Mouse (Mus musculus): ENCODE results near the gene Tgfa. TPM values are rescaled to one million over a fixed set of nuclear protein-coding genes. Genes with fewer than 3 reads are reported as not detected.

Gene Tgfa
- polyA plus RNA-seq, 1 experiment from 2014 or later: 4.5 TPM

DNA sequence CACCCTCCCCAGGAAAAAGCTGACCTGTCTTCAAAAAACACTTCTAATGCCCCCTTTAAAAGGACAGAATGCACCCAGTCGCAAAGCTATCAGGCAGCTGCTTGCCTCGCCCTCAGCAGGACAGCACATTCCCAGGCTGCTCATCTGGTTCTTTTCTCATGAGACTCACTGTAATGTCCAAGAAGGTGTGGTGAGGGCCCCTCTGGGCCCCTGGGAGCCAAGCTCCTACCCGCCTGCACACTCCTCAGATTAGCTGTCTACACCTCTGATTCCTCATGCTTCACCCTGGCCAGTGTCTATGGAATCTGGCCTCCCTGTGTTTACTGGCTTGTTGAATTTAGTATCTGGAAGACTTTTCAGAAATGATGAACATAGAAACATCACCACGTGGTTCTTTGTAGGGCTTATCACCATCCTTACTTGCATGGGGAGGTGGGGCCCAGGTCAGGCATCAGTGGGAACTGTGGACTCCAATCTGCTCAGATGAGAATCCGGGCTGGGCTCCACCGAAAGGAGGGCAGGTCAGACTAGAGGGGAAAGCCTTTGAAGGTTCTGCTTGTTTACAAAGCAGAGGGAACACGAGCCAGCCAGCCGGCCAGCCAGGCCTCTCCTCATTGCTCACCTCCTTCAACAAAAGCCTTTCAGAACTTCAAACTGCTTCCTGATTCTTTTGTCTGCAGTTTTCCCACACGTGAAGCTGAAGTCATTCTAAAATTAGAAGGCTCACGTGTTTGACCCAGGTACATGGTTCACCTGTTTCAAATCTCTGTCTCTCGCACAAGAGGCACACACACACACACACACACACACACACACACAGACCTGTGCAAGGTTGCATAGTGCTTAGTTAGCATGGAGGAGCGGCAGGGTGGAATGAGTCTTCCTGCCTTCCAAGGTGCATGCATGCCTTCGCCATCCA lies 38.7 kb downstream of the Tgfa start:
- H3K4me3 ChIP-seq (ENCODE audit: control insufficient read depth in 1 of 2, insufficient read depth in 1 of 2, low read depth in 1 of 2, low read length in 2 of 2): no peak overlapping the region
- no peaks in the 10 kb centered on the region for H3K27me3 ChIP-seq (ENCODE audit: control insufficient read depth, insufficient read depth, low read length)
- 37% methylated on average over 13 of the region's 13 CpGs for WGBS
- ATAC-seq (ENCODE audit: insufficient number of reproducible peaks, insufficient read depth, low FRiP score, low read depth): no peak
- H3K4me1 ChIP-seq (ENCODE audit: control insufficient read depth in 2 of 2, insufficient read depth in 2 of 2, low read length in 2 of 2): peaks cover 2 to 10% of the 10 kb centered on the region in 2 experiments; a peak in 3 of 4 replicates
- H3K9me3 ChIP-seq (ENCODE audit: control insufficient read depth, low read length): no peaks in the 10 kb centered on the region
- H3K4me2 ChIP-seq (ENCODE audit: low read length): no peak overlapping the region
- no peak overlapping the region for H3K9ac ChIP-seq (ENCODE audit: low read length)
- H3K36me3 ChIP-seq (ENCODE audit: control insufficient read depth, insufficient read depth, low read length): no peaks in the 10 kb centered on the region
- no peak overlapping the region for H3K27ac ChIP-seq (replicated peaks in 1 of 2; ENCODE audit: control insufficient read depth in 1 of 2, insufficient read depth in 1 of 2, low read depth in 2 of 2, low read length in 2 of 2)

DNA sequence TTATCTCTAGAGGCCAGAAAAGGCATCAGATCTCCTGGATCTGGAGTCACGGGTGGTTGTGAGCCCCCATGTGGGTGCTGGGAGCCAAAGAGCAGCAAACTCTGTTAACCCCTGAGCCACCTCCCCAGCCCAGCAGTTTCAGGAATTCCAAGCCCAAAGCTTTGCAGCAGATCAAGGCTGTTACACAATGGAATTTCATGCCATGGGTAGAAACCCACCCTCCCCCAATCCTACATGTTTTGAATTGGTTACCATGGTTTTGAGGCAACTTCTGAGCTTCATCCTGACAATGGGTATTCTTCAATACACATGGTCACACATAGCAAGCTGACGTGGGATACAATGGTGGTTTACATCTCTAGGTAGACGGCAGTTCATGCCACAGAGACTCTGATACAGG lies 49.8 kb downstream of the Tgfa start:
- H3K4me3 ChIP-seq (ENCODE audit: control insufficient read depth in 1 of 2, insufficient read depth in 1 of 2, low read depth in 1 of 2, low read length in 2 of 2): no peak overlapping the region
- no peak overlapping the region for H3K9ac ChIP-seq (ENCODE audit: low read length)
- H3K27ac ChIP-seq (replicated peaks in 1 of 2; ENCODE audit: control insufficient read depth in 1 of 2, insufficient read depth in 1 of 2, low read depth in 2 of 2, low read length in 2 of 2): no peak overlapping the region
- peaks cover 0 to 2% of the 10 kb centered on the region in 2 experiments; a peak in 1 of 4 replicates for H3K4me1 ChIP-seq (ENCODE audit: control insufficient read depth in 2 of 2, insufficient read depth in 2 of 2, low read length in 2 of 2)
- H3K36me3 ChIP-seq (ENCODE audit: control insufficient read depth, insufficient read depth, low read length): no peaks in the 10 kb centered on the region
- WGBS: 52% methylated on average over 3 of the region's 3 CpGs
- H3K27me3 ChIP-seq (ENCODE audit: control insufficient read depth, insufficient read depth, low read length): no peaks in the 10 kb centered on the region
- no peak overlapping the region for H3K4me2 ChIP-seq (ENCODE audit: low read length)
- ATAC-seq (ENCODE audit: insufficient number of reproducible peaks, insufficient read depth, low FRiP score, low read depth): no peak
- H3K9me3 ChIP-seq (ENCODE audit: control insufficient read depth, low read length): no peaks in the 10 kb centered on the region

DNA sequence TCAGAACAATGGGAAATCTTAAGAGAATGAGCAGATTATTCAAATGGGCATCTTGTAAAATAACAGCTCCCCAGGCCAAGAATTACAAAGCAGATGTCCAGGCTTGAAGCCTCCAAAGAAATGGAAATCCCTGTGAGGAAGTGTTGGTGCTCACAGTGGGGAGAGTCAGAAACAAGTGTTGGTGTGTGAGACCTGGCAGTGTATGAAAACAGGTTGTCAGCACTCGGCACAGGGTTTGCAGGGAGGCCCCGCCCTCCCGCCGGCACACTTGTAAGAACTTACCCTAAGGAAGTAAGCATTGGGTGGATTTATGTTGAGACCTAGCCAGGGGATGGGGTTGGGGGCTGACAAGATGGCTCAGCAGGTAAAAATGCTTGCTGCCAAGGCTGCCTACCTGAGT lies 50.9 kb downstream of the Tgfa start:
- ATAC-seq (ENCODE audit: insufficient number of reproducible peaks, insufficient read depth, low FRiP score, low read depth): no peak
- no peak overlapping the region for H3K4me3 ChIP-seq (ENCODE audit: control insufficient read depth in 1 of 2, insufficient read depth in 1 of 2, low read depth in 1 of 2, low read length in 2 of 2)
- no peak overlapping the region for H3K9ac ChIP-seq (ENCODE audit: low read length)
- H3K27ac ChIP-seq (replicated peaks in 1 of 2; ENCODE audit: control insufficient read depth in 1 of 2, insufficient read depth in 1 of 2, low read depth in 2 of 2, low read length in 2 of 2): no peak overlapping the region
- H3K9me3 ChIP-seq (ENCODE audit: control insufficient read depth, low read length): no peaks in the 10 kb centered on the region
- WGBS: 43% methylated on average over 4 of the region's 4 CpGs
- H3K27me3 ChIP-seq (ENCODE audit: control insufficient read depth, insufficient read depth, low read length): no peaks in the 10 kb centered on the region
- no peaks in the 10 kb centered on the region for H3K36me3 ChIP-seq (ENCODE audit: control insufficient read depth, insufficient read depth, low read length)
- H3K4me1 ChIP-seq (ENCODE audit: control insufficient read depth in 2 of 2, insufficient read depth in 2 of 2, low read length in 2 of 2): peaks cover 0 to 2% of the 10 kb centered on the region in 2 experiments; a peak in 1 of 4 replicates
- H3K4me2 ChIP-seq (ENCODE audit: low read length): no peak overlapping the region

DNA sequence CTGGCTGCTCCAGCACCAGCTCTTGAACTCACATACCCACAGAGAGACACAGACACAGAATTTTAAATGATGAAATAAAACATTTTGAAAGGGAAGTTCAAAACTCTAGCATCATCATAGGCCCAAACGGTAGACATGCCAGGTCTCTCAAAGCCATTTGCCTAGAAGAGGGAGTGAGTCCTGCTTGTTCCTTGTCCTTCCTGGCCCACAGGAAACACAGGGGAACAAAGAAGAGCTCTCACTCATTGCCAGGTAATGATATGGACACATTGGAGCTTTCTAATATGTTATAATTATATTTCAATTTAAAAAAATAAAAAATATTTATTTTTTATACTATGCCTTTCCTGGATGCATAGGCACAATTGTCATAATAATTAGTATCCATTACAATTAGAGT lies 53.5 kb downstream of the Tgfa start:
- Histone ChIP-seq H3K9me3 (ENCODE audit: control insufficient read depth, low read length) (no peaks in the 10 kb centered on the region), H3K27me3 (ENCODE audit: control insufficient read depth, insufficient read depth, low read length) (no peaks in the 10 kb centered on the region), H3K4me2 (ENCODE audit: low read length) (no peak overlapping the region), H3K9ac (ENCODE audit: low read length) (no peak overlapping the region), H3K4me1 (ENCODE audit: control insufficient read depth in 2 of 2, insufficient read depth in 2 of 2, low read length in 2 of 2) (peaks cover 0 to 2% of the 10 kb centered on the region in 2 experiments; a peak in 1 of 4 replicates), H3K4me3 (ENCODE audit: control insufficient read depth in 1 of 2, insufficient read depth in 1 of 2, low read depth in 1 of 2, low read length in 2 of 2) (no peak overlapping the region), H3K36me3 (ENCODE audit: control insufficient read depth, insufficient read depth, low read length) (no peaks in the 10 kb centered on the region), H3K27ac (replicated peaks in 1 of 2; ENCODE audit: control insufficient read depth in 1 of 2, insufficient read depth in 1 of 2, low read depth in 2 of 2, low read length in 2 of 2) (no peak overlapping the region)
- no peak for ATAC-seq (ENCODE audit: insufficient number of reproducible peaks, insufficient read depth, low FRiP score, low read depth)
- 72% methylated on average over 1 of the region's 1 CpGs for WGBS

DNA sequence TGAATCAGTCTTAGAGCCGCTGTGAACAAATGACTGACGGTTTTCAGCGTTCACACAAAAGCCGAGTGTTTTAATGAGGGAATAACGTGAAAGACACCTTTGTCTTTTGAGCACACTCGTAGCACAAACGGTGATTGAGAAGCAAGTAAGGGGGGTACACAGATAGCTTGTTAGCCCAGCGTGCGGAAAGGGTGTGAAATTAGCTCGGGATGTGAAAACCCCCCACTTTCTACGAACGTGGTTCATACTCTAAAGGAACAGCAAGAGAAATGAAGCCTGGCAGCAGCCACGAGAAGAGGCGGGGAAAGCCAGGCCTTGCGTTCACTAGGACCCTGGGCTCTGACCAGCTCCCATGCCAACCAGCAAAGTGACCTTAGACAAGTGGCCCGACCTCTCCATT lies 54.0 kb downstream of the Tgfa start:
- H3K27ac ChIP-seq (replicated peaks in 1 of 2; ENCODE audit: control insufficient read depth in 1 of 2, insufficient read depth in 1 of 2, low read depth in 2 of 2, low read length in 2 of 2): no peak overlapping the region
- no peak overlapping the region for H3K4me3 ChIP-seq (ENCODE audit: control insufficient read depth in 1 of 2, insufficient read depth in 1 of 2, low read depth in 1 of 2, low read length in 2 of 2)
- no peak overlapping the region for H3K4me2 ChIP-seq (ENCODE audit: low read length)
- H3K9me3 ChIP-seq (ENCODE audit: control insufficient read depth, low read length): no peaks in the 10 kb centered on the region
- H3K9ac ChIP-seq (ENCODE audit: low read length): no peak overlapping the region
- no peak for ATAC-seq (ENCODE audit: insufficient number of reproducible peaks, insufficient read depth, low FRiP score, low read depth)
- WGBS: 82% methylated on average over 16 of the region's 16 CpGs
- no peaks in the 10 kb centered on the region for H3K27me3 ChIP-seq (ENCODE audit: control insufficient read depth, insufficient read depth, low read length)
- H3K4me1 ChIP-seq (ENCODE audit: control insufficient read depth in 2 of 2, insufficient read depth in 2 of 2, low read length in 2 of 2): peaks cover 0 to 2% of the 10 kb centered on the region in 2 experiments; a peak in 1 of 4 replicates
- H3K36me3 ChIP-seq (ENCODE audit: control insufficient read depth, insufficient read depth, low read length): no peaks in the 10 kb centered on the region

DNA sequence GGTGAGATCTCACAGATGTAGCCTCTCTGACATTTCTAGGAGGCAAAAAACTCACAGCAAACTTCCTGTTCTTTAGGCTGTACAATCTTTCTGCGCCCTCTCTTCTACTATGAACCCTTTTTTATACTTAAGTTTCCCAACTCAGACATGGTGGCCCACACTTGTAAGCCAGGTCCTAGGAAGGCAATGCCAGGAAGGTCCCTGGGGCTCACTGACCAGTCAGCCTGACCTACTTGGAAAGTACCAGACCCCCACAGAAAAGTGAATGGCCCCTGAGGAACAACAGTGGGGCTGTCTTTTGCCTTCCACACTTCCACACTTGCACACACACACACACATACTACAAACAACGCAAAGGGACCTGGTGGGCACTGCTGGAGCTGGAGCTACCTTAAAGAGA lies 55.2 kb downstream of the Tgfa start:
- no peaks in the 10 kb centered on the region for H3K9me3 ChIP-seq (ENCODE audit: control insufficient read depth, low read length)
- 86% methylated on average over 2 of the region's 2 CpGs for WGBS

DNA sequence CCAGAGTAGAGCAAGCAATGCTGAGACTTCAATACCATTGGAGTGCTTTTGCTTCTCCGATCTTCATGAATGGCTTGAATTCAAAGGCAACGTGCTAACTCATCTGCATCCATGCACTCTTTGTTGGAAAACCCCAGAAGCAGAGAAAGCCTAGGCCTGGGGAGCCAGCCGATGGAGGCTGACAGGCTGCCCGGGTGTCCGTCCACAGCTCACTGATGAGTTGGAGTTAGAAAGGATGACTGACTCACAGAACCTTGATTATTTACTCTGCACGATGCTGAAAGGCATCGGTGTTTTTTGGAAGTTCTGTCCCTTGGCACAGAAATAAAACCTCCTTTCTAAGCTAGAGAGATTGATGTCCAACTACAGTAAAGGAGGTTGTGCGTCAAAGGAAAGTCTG lies 55.8 kb downstream of the Tgfa start:
- Histone ChIP-seq H3K4me3 (ENCODE audit: control insufficient read depth in 1 of 2, insufficient read depth in 1 of 2, low read depth in 1 of 2, low read length in 2 of 2) (no peak overlapping the region), H3K4me2 (ENCODE audit: low read length) (no peak overlapping the region), H3K36me3 (ENCODE audit: control insufficient read depth, insufficient read depth, low read length) (no peaks in the 10 kb centered on the region), H3K4me1 (ENCODE audit: control insufficient read depth in 2 of 2, insufficient read depth in 2 of 2, low read length in 2 of 2) (peaks cover 0 to 2% of the 10 kb centered on the region in 2 experiments; a peak in 1 of 4 replicates), H3K27me3 (ENCODE audit: control insufficient read depth, insufficient read depth, low read length) (no peaks in the 10 kb centered on the region), H3K27ac (replicated peaks in 1 of 2; ENCODE audit: control insufficient read depth in 1 of 2, insufficient read depth in 1 of 2, low read depth in 2 of 2, low read length in 2 of 2) (no peak overlapping the region), H3K9ac (ENCODE audit: low read length) (no peak overlapping the region), H3K9me3 (ENCODE audit: control insufficient read depth, low read length) (no peaks in the 10 kb centered on the region)
- 79% methylated on average over 8 of the region's 8 CpGs for WGBS
- no peak for ATAC-seq (ENCODE audit: insufficient number of reproducible peaks, insufficient read depth, low FRiP score, low read depth)

More for the DNA sequence above, 55.2 kb downstream of the Tgfa start:
- H3K27me3 ChIP-seq (ENCODE audit: control insufficient read depth, insufficient read depth, low read length): no peaks in the 10 kb centered on the region
- H3K4me1 ChIP-seq (ENCODE audit: control insufficient read depth in 2 of 2, insufficient read depth in 2 of 2, low read length in 2 of 2): peaks cover 0 to 2% of the 10 kb centered on the region in 2 experiments; a peak in 1 of 4 replicates
- no peak overlapping the region for H3K4me3 ChIP-seq (ENCODE audit: control insufficient read depth in 1 of 2, insufficient read depth in 1 of 2, low read depth in 1 of 2, low read length in 2 of 2)
- H3K9ac ChIP-seq (ENCODE audit: low read length): no peak overlapping the region
- no peak overlapping the region for H3K4me2 ChIP-seq (ENCODE audit: low read length)
- no peak overlapping the region for H3K27ac ChIP-seq (replicated peaks in 1 of 2; ENCODE audit: control insufficient read depth in 1 of 2, insufficient read depth in 1 of 2, low read depth in 2 of 2, low read length in 2 of 2)
- no peak for ATAC-seq (ENCODE audit: insufficient number of reproducible peaks, insufficient read depth, low FRiP score, low read depth)
- no peaks in the 10 kb centered on the region for H3K36me3 ChIP-seq (ENCODE audit: control insufficient read depth, insufficient read depth, low read length)
